Mouse (Mus musculus) spleen, embryonic (tissue): Measurements from ENCODE around the gene Slc25a10.

ENCODE experiments used
- CTCF ChIA-PET: fragments of 350-600 bp; sonication (Branson Sonifier 250); formaldehyde crosslinking; loops from one replicate; lab custom pipeline; 2022; lab: Charles Lee

Gene Slc25a10

GRCm38 (mm10) chr11:120538955-120539284 is 47.3 kb downstream of the Slc25a10 start:
- CTCF ChIA-PET: no interaction called here

DNA sequence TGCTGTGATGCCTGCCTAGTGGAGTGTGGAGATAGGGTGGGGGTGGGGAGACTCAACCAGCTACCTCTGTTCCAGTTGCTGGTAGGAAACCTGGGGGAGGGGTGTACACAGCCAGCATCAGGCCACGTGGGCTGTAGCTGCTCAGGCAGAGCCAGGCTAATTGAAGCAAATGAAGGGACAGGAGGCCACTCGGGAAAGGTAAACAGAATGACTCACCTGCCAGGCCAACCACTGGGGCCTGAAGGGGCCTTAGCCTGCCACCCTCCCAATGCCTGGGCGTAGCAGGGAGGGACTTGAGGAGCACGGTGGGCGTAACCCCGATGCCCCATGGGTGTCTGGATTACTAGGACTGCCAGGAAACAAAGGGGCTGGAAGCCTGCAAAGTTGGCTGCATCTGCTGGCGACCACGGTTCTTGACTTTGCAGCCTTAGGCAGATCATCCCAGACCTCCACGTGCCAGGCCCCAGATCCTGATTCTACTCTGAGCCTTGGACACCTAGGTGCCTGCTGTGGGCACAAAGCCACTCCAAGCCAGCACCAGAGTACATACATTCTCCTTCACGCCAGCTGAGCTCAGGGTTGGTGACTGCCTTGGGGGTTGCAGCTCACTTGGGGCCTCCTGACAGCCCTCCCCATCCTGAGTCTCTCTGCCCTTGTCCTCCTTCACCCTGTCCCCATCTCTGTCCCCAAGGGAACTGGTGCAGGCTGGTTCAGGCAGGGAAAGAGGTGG is 47.8 kb downstream of the Slc25a10 start:
- CTCF ChIA-PET: no interaction called here

- CTCF ChIA-PET: no interaction called here
Measured at GRCm38 (mm10) chr11:120541907-120542306, 50.3 kb downstream of the Slc25a10 start.

DNA sequence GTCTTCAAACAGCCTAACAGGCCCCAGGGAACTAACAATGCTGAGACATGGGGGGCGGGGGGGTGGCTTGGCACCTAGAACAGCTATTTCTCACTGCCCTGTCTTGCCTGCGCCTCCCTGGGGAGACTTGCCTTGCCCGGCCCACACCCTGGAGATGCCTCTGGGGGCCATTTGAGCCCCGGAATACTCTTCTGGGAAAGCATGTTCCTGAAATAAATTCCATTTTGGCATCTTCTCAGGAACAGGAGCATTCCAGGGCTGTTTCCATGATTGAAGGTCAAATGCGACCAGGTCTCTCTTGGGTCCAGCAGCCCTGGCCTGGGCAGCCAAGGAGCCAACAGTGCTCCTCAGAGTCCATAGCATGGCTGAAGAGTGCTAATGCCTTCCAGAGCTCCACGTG is 50.7 kb downstream of the Slc25a10 start:
- CTCF ChIA-PET: no interaction called here

DNA sequence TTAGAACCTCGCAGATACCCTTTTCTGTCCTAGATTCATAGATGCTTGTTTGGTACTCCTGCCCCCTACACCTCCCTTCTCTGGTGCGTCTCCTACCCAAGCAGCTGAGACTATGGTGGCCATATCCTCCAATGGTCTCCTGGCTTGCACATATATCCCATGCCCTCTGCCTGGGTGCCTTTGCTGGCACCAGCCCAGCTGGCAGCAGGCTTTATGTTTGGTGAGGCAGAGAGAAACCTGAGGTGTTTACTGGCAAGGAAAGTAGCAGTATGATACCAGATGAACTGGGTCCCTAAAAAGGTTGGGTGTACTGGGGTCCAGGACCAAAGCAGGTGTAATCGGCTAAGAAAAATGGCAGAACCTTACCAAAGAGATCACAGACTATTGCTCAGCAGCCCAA is 54.3 kb downstream of the Slc25a10 start:
- CTCF ChIA-PET: no interaction called here

GRCm38 (mm10) chr11:120547469-120547868 is 55.8 kb downstream of the Slc25a10 start:
- CTCF ChIA-PET: interaction anchor here (0.6 kb wide), 1 partner anchor 241 kb away, joined by 3 read pairs; no protein-coding TSS in a partner anchor

- CTCF ChIA-PET: interaction anchor here (1.3 kb wide), 1 partner anchor 19 kb away, joined by 3 read pairs; no protein-coding TSS in a partner anchor
Measured at GRCm38 (mm10) chr11:120548214-120548613, 56.6 kb downstream of the Slc25a10 start.

DNA sequence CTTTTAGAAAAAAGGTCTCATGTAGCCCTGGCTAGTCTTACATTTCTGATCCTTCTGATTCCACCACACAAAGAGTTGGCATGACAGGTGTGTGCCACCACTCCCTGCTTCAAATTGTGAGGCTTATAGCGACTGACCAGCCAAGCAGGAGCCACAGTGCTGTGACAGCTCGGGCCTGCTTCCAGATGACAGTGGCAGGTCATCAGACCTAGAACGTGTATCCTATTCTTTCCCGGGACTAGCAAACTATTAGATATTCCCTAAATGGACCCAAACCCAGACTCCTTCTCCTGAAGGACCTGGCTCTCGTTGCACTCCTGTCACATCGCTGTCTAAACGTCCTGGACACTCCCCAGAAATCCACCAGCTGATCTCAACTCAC is 57.1 kb downstream of the Slc25a10 start:
- CTCF ChIA-PET: interaction anchor here (1.3 kb wide), 1 partner anchor 18 kb away, joined by 3 read pairs; no protein-coding TSS in a partner anchor
